Mouse (Mus musculus): ENCODE data around the gene Olfr331. TPM values are rescaled to one million over a fixed set of nuclear protein-coding genes. Genes with fewer than 3 reads are reported as not detected.
"Not testable (repeated sequence)": the region's sequence is repeated elsewhere in the genome, so short reads cannot be mapped to it uniquely, and the experiment has no call there.

Gene Olfr331
- not detected for total RNA-seq (2021)
- long read RNA-seq, experiment 1 = 0 reads
- long read RNA-seq, experiment 2 = 0 reads

- not testable (repeated sequence) for DNase-seq (ENCODE audit: low spot score in 2 of 2)
These were observed at the start of gene Olfr331 for GRCm38 (mm10) chr11:58502472-58502871. Gene Olfr331 (minus strand): TSS chr11:58502572.

GRCm38 (mm10) chr11:58546322-58546721 is 44.0 kb upstream of the Olfr331 start, which contains the start of gene Olfr329-ps:
Gene Olfr329-ps (minus strand): TSS chr11:58546422.
- peak in 1 of 2 experiments; percentile 14 for DNase-seq (ENCODE audit: low spot score in 2 of 2)

DNA sequence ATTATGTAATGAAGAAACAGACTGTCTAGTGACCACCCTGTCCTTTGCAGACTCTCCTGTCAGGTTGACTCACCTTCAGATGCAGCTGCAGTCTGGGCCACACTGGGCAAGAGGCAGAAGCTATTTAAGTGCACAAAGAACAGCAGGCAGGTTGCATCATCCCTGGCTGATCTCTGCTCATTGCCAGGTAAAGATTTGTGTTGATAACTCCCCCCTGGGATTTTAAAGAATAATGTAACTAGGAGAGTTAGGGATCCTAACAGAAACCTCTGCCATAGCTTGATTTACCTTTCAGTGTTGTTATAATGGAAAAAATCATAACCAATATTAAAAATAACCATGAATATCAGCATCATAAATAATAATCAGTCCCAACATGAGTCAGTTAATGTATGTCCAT is 32.4 kb upstream of the Olfr331 start, which contains the start of gene Olfr330:
TSS of gene Olfr330 (minus strand) at position 101 of the 400 bp plus-strand sequence.
- not testable (repeated sequence) for DNase-seq (ENCODE audit: low spot score in 2 of 2)

- DNase-seq (ENCODE audit: low spot score in 2 of 2) = peak; percentile 16 to 25
These were observed 17.4 kb upstream of the Olfr331 start for GRCm38 (mm10) chr11:58519756-58520155.

GRCm38 (mm10) chr11:58518916-58519315 is 16.5 kb upstream of the Olfr331 start:
- DNase-seq (ENCODE audit: low spot score in 2 of 2) = peak; percentile 87 to 95

DNA sequence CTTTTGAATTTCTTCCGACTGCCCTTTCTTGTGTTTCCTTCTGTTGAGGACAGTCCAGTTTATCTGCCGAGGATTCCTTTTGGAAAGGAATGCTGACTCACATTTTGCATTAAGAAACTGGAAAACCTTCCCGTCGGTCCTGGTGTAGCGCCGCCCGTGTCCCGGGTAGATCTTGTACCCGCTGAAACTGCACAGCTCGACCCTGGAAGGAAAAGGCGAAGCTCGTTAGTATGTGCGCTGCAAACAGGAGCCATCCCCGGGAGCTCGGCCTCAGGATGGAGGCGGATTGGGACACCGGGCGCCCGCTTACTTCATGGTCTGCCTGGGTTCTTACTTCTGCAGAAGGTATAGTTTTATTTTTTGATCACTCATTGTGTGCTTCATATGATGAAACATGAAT is 6.7 kb upstream of the Olfr331 start:
- not testable (repeated sequence) for DNase-seq (ENCODE audit: low spot score in 2 of 2)

- no peak for DNase-seq (ENCODE audit: low spot score in 2 of 2)
These were observed 3.1 kb downstream of the Olfr331 start for GRCm38 (mm10) chr11:58499290-58499689.

DNA sequence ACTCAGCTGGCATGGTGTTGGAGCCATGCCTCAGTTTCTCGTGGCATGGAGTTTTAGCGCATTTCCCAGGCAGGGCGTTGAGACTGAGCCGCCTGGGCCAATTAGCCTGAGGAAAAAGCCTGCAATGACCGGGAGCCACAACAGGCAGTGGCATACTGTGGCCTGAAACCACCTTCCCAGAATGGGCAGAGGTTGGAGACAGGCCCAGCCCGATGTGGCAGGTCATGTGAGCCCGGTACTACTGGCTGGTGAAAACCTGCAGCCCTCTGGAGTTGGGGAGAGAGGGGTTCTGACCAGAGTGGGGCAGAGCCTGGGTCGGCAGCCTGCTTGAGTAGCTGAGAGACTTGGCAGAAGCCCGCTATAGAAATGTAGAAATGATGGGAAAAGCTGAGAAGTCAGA is 3.6 kb downstream of the Olfr331 start:
- no peak for DNase-seq (ENCODE audit: low spot score in 2 of 2)

GRCm38 (mm10) chr11:58492455-58492854 is 9.9 kb downstream of the Olfr331 start, which contains the start of gene Olfr332:
Gene Olfr332 (minus strand): TSS chr11:58492555.
- no peak for DNase-seq (ENCODE audit: low spot score in 2 of 2)

DNA sequence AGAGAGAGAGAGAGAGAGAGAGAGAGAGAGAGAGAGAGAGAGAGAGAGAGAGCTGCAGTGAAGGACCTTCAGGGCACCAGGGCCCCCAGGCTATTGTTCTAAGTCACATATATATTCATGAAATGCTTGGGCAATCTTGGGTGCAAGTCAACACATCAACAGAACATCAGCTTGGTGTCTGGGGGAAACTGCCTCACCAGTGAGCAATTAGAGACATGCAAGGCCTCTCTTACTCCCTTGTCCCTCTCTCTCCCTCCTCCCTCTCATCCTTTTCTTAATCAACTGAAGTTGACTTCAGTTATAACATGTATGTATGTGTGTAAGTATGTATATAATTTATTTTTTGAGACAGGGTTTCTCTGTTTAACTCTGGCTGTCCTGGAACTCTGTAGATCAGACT is 40.2 kb downstream of the Olfr331 start, which contains the start of gene Olfr30:
TSS of gene Olfr30 (minus strand) at position 101 of the 400 bp plus-strand sequence.
- DNase-seq (ENCODE audit: low spot score in 2 of 2) = no peak

GRCm38 (mm10) chr11:58453592-58453991 is 48.8 kb downstream of the Olfr331 start:
- DNase-seq (ENCODE audit: low spot score in 2 of 2) = no peak

DNA sequence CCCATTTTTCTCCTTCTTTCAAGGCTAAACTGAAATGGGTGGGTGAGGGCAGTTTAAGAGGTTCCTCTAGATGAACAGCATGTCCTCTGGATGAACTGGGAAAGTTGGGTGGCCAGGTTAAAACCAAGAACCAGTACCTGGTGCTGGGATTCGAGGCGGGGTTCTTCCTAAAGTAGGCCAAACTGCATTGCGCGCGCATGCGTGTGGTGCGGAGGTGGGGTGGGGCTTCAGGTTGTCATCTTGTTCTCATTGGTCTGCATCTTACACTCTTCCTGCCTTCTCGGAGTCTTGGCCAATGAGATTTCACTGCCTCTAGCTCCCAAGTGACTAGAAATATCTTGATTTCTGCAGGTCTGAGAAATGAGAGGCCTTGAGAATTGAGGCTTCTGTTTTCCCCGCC is 49.6 kb downstream of the Olfr331 start, which contains the start of gene Lypd9:
TSS of gene Lypd9 (minus strand) at position 165 of the 400 bp plus-strand sequence.
- no peak for DNase-seq (ENCODE audit: low spot score in 2 of 2)

Other genes starting within 250 kb of the Olfr331 start
- not detected for gene 4930438A08Rik, start 227.8 kb downstream of the Olfr331 start, total RNA-seq (2021)
- 1 to 10 TPM; 6.1 to 6.9 TPM for gene Zfp692, start 195.5 kb downstream of the Olfr331 start, total RNA-seq (2021)
- gene Zfp672, start 172.2 kb downstream of the Olfr331 start, total RNA-seq (2021) = 10 to 100 TPM; 34.3 to 40.7 TPM
- gene Sh3bp5l, start 171.8 kb downstream of the Olfr331 start, total RNA-seq (2021) = 10 to 100 TPM; 31.0 to 36.5 TPM
- not detected for gene Lypd8, start 123.5 kb downstream of the Olfr331 start, total RNA-seq (2021)
- not detected for gene 1810065E05Rik, start 81.5 kb downstream of the Olfr331 start, total RNA-seq (2021)
- not detected for gene Gm12253, start 70.0 kb downstream of the Olfr331 start, total RNA-seq (2021)
- gene Lypd9, start 49.6 kb downstream of the Olfr331 start, total RNA-seq (2021) = not detected
- gene Olfr30, start 40.3 kb downstream of the Olfr331 start, total RNA-seq (2021) = not detected
- not detected for gene Olfr332, start 10.0 kb downstream of the Olfr331 start, total RNA-seq (2021)
- not detected for gene Olfr330, start 32.3 kb upstream of the Olfr331 start, total RNA-seq (2021)
- not detected for gene Olfr329-ps, start 43.9 kb upstream of the Olfr331 start, total RNA-seq (2021)
- gene Olfr328, start 53.1 kb upstream of the Olfr331 start, total RNA-seq (2021) = not detected
- not detected for gene Olfr224, start 68.0 kb upstream of the Olfr331 start, total RNA-seq (2021)
- not detected for gene Olfr325, start 75.2 kb upstream of the Olfr331 start, total RNA-seq (2021)
- not detected for gene Olfr324, start 92.5 kb upstream of the Olfr331 start, total RNA-seq (2021)
- gene 2210407C18Rik, start 113.5 kb upstream of the Olfr331 start, total RNA-seq (2021) = not detected
- gene Olfr323, start 127.9 kb upstream of the Olfr331 start, total RNA-seq (2021) = not detected
- under 1 TPM in 1 of 2 experiments, not detected in 1; 0.13 TPM for gene Trim58, start 137.9 kb upstream of the Olfr331 start, total RNA-seq (2021)
- not detected for gene Olfr322, start 156.2 kb upstream of the Olfr331 start, total RNA-seq (2021)
- gene Olfr320, start 178.5 kb upstream of the Olfr331 start, total RNA-seq (2021) = not detected
- gene Olfr319, start 196.6 kb upstream of the Olfr331 start, total RNA-seq (2021) = not detected
- gene Olfr318, start 221.4 kb upstream of the Olfr331 start, total RNA-seq (2021) = not detected
- not detected for gene Olfr317, start 236.6 kb upstream of the Olfr331 start, total RNA-seq (2021)

Data from gastrocnemius, postnatal 4 days (tissue).